Mouse (Mus musculus) retina, adult 2 months (tissue): ENCODE data around the gene Mon1b.

Experiments
- DNase-seq: peaks from one replicate; pipeline ENCODE4 v3.0.0-alpha.2; 2012; ENCODE audit warnings: low read depth, low spot score

Mon1b gene

DNA sequence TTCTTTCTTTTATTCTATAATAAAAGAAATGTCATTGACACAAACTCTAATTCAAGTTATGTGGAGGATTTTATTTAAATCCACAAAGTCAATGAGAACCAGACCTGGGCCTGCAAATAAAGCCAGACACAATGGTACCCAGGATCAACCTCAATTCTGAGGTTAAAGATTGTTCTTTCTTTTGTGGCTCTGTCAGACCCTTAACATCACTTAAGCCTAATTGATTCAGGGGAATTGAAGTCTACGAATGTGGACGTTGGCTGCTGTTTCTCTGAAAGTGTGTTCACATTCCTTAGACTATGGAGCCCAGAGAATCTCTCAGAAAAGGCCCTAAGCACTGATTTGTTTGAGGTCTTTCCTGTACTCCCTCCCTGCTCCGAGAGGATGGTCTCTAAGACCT, 37.9 kb downstream of the Mon1b start:
- DNase-seq, result no peak

DNA sequence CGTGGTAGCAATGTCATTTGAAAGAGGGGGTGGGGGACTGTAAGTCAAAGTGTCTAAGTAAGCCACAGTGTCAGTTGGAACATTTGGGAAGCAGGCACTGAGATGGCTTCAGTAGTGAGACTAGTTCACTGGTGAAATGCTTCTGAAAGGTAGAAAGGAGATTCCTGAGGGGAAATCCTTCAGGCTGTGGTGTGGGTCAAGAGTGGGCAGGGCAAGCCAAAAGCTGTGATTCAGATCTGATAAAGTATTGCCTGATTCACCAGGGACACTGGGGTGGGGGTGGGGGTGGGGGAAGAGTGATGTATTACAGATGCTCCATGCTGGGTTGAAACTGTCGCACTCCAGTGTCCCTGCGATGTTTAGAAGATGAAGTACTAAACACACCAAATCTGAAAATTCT, 39.2 kb downstream of the Mon1b start:
- no peak for DNase-seq

DNA sequence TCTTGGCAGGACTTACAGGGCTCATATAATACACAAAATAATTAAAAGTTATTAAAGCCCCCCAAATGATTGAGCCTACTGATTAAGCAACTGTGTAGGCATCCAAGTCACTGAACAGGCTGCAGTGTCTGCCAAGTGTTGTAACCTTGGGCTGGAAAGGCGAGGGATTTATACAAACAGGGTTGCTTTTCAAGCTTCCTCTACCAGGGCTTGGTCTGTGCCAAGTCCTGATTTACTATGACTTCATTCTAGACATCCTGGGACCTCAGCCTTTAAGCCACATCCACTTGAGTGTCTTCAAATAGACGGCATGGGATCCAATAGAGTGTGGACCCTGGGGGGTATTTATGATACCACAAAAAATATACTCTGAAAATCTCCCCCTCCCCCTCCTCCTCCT, 39.9 kb downstream of the Mon1b start:
- no peak for DNase-seq

DNA sequence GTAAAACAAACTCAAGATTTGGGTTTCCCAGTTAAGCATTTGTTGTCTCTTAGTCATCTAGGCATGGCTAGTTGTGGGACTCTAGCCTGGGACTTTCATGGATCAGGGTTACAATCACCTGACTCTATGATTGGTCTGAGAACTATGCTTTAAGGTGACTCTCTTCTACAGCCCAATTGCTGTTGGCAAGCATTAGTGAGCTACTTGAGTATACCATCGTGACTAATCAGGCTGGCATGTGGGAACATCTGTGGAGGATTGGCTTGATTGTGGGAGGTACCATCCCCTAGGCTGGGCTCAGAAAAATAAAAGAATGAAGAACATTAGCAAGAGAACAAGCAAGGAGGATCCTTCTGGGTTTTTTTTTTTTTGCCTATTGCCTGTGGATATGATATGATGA, 41.4 kb downstream of the Mon1b start:
- no peak for DNase-seq

DNA sequence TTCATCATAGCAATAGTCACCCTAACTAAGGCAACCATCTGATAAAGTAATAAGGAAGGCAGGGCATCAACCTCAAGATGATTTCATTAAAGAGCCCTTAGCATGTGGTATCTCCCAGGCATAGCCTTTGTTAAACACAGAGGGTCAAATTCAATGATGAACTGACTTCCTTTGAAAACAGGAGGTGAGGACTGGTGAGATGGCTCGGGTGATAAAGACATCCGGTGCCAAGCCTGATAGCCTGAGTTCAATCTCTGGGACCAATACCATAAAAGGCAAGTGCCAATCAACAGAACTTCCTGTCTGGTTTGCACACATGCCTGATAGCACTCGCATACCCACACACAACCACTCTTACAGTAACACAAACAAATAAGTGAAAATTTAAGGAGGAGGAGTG, 44.0 kb downstream of the Mon1b start:
- DNase-seq, result no peak

GRCm38 (mm10) chr8:113687889-113688542, 52.6 kb downstream of the Mon1b start:
- no peak for DNase-seq

- DNase-seq, result no peak
These were observed 53.1 kb downstream of the Mon1b start for GRCm38 (mm10) chr8:113688543-113688915.

DNA sequence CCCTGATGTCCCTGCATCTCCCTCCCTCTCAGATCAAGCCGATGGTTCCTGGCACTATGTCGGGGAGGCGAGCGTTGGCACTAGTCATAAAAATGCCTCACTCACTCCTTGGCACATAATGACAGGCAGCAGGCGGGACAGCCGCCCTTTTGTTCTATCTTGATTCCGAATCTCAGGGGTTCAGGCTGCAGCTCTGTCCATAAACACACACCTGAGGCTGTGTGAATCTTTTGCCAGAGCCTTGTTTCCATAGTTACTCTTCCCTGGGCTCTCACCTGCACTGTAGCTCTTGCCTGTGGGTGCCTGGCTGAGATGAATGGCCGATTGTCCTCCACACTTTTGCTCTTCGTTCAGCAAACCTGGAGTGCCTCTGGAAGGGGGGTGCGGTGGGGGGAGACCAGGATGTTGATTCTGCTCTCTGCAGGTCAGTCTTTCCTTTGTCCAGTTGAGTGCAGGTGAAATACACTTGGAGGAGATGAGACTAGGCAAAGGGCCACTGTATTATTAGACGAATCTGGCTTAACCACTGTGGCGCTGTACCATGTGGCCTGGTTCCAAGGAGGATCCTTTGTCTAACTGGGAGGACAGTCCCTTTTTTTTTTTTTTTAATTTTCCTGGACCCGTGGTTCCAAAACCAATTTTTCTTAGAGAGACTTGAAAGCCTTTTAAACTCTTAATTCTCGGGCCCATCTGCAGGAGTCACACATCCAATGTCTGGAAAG, 56.4 kb downstream of the Mon1b start:
- DNase-seq, result no peak
